ENCODE assay signal across 18 mouse cellular contexts in genomic region chr4:125930764-125931163, GRCm38 (mm10).
A peak's percentile ranks its signal among the peaks of the same experiment; 100 is the strongest.
DNase-seq lines count a peak whose midpoint lies in the region; ATAC-seq lines count a peak whose summit lies in the region.
"Had no signal": no experiment of that assay in that cellular context is flagged by ENCODE, and none has a peak within 500 bp of the region (broad histone marks: within the 10 kb centered on the region; RNA-seq: fewer than 3 reads in every experiment).

No protein-coding gene starts in this region.

- no peak for DNase-seq in kidney, postnatal 36 days
- peak; percentile 51 for DNase-seq in embryo, embryonic 9.5 days (ENCODE audit: extremely low spot score)
- DNase-seq in mesoderm, embryonic 11.5 days (ENCODE audit: low read depth, low spot score), result peak; percentile 59
- DNase-seq in cerebellum, adult 11 months, result no peak
- DNase-seq in cerebellum, postnatal 4 days (ENCODE audit: low spot score in 2 of 2), result no peak
- DNase-seq: adrenal gland, postnatal 10 days; cerebellum, adult 11-12 months; cerebellum, adult 9-10 months; cerebellum, postnatal 36 days; gastrocnemius, adult 2 months; gastrocnemius, postnatal 25 days; kidney, adult 11 months had no signal

- H3K4me3 ChIP-seq in kidney, embryonic 14.5 days (ENCODE audit: low read length), result no peak overlapping the region
- H3K4me3 ChIP-seq in hindbrain, embryonic 12.5 days, result no peak overlapping the region
- H3K4me3 ChIP-seq: embryonic facial prominence, embryonic 10.5 days; gastrocnemius, adult 2 months; heart, embryonic 12.5 days; hindbrain, embryonic 15.5 days had no signal

- 28% methylated on average over 10 of the region's 10 CpGs for WGBS in kidney, embryonic 14.5 days
- WGBS in hindbrain, embryonic 12.5 days, result 26% methylated on average over 10 of the region's 10 CpGs

- H3K9me3 ChIP-seq in kidney, embryonic 14.5 days (ENCODE audit: control insufficient read depth, low read length), result no peaks in the 10 kb centered on the region
- H3K9me3 ChIP-seq in hindbrain, embryonic 12.5 days (replicated peaks), result no peaks in the 10 kb centered on the region
- H3K9me3 ChIP-seq: embryonic facial prominence, embryonic 10.5 days; heart, embryonic 12.5 days; hindbrain, embryonic 15.5 days had no signal

- peaks cover 20% of the 10 kb centered on the region; the same call in 1 of the 2 replicates for H3K4me1 ChIP-seq in kidney, embryonic 14.5 days (ENCODE audit: control insufficient read depth, insufficient read depth, low read length)
- peaks cover 53% of the 10 kb centered on the region for H3K4me1 ChIP-seq in hindbrain, embryonic 12.5 days
- H3K4me1 ChIP-seq: heart, embryonic 12.5 days had no signal

- ATAC-seq in kidney, embryonic 14.5 days (ENCODE audit: low FRiP score, low TSS enrichment), result no peak
- no peak for ATAC-seq in hindbrain, embryonic 12.5 days (ENCODE audit: low FRiP score)
- ATAC-seq: forebrain, embryonic 14.5 days had no signal

- H3K27me3 ChIP-seq in kidney, embryonic 14.5 days (ENCODE audit: control insufficient read depth, insufficient read depth, low read length), result no peaks in the 10 kb centered on the region
- 0 out of 2 replicates have a peak, but pooled peaks cover 4% of the 10 kb centered on the region for H3K27me3 ChIP-seq in hindbrain, embryonic 12.5 days

- no peaks in the 10 kb centered on the region for H3K36me3 ChIP-seq in kidney, embryonic 14.5 days (ENCODE audit: control insufficient read depth, insufficient read depth, low read length)
- no peaks in the 10 kb centered on the region for H3K36me3 ChIP-seq in hindbrain, embryonic 12.5 days
- H3K36me3 ChIP-seq: embryonic facial prominence, embryonic 10.5 days; heart, embryonic 12.5 days; hindbrain, embryonic 15.5 days had no signal

- H3K27ac ChIP-seq in kidney, embryonic 14.5 days (ENCODE audit: low read depth, low read length), result peak overlapping the region; percentile 65
- peak overlapping the region; percentile 89 for H3K27ac ChIP-seq in hindbrain, embryonic 12.5 days
- H3K27ac ChIP-seq: embryonic facial prominence, embryonic 10.5 days; gastrocnemius, adult 2 months; hindbrain, embryonic 15.5 days had no signal

- H3K9ac ChIP-seq in kidney, embryonic 14.5 days (ENCODE audit: low read depth, low read length), result no peak overlapping the region
- H3K9ac ChIP-seq in hindbrain, embryonic 12.5 days, result no peak overlapping the region
- H3K9ac ChIP-seq: heart, embryonic 12.5 days; hindbrain, embryonic 15.5 days had no signal

- H3K4me2 ChIP-seq in kidney, embryonic 14.5 days (replicated peaks; ENCODE audit: low read depth, low read length), result no peak overlapping the region
- H3K4me2 ChIP-seq in hindbrain, embryonic 12.5 days (replicated peaks), result no peak overlapping the region
- H3K4me2 ChIP-seq: heart, embryonic 12.5 days; hindbrain, embryonic 15.5 days had no signal

Comparison
In these comparisons a context has a peak if more than half of its experiments do, and no peak if none do; other contexts are left out.
1. DNase-seq: peak in embryo, embryonic 9.5 days (single experiment) and mesoderm, embryonic 11.5 days (single experiment); none in kidney, postnatal 36 days (0 of 2), cerebellum, adult 11 months (single experiment) and cerebellum, postnatal 4 days (0 of 2).